Mouse (Mus musculus) C2C12 (cell line): ENCODE measurements around the gene Eps8.

ENCODE experiments used
- CEBPB ChIP-seq: IDR thresholded peaks from one replicate; pipeline ENCODE4 v1.6.1; 2011; ENCODE audit warnings: low read depth, mild to moderate bottlenecking, control low read depth, moderate library complexity
- CTCF ChIP-seq: IDR thresholded peaks from one replicate; pipeline ENCODE4 v1.5.1; 2011; ENCODE audit not compliant: control insufficient read depth, insufficient read depth, insufficient read length
- MAX ChIP-seq: IDR thresholded peaks from one replicate; pipeline ENCODE4 v1.6.1; 2011; ENCODE audit warnings: mild to moderate bottlenecking, control low read depth
- MYOD1 ChIP-seq: IDR thresholded peaks from one replicate; pipeline ENCODE4 v1.6.1; 2011; ENCODE audit warnings: low read depth; ENCODE audit not compliant: control insufficient read depth, insufficient read length
- MYOG ChIP-seq: IDR thresholded peaks from one replicate; pipeline ENCODE4 v1.6.1; 2011; ENCODE audit not compliant: control insufficient read depth, insufficient read length; ENCODE audit errors: extremely low read depth
- USF1 ChIP-seq: IDR thresholded peaks from one replicate; pipeline ENCODE4 v1.6.1; 2011; ENCODE audit warnings: low read depth, mild to moderate bottlenecking, control low read depth, moderate library complexity

- no peak for TF ChIP-seq CTCF
- TF ChIP-seq MYOG, result no peak
- TF ChIP-seq CEBPB, result no peak
- TF ChIP-seq MAX, result no peak
- no peak for TF ChIP-seq MYOD1
- no peak for TF ChIP-seq USF1
Observed at GRCm38 (mm10) chr6:137456064-137456463, 198.6 kb downstream of the Eps8 start.
